Mouse (Mus musculus) subcutaneous adipose tissue, adult 2 months (tissue): ENCODE results near the gene Prrg2. TPM values are rescaled to one million over a fixed set of nuclear protein-coding genes. Genes with fewer than 3 reads are reported as not detected.

Experiments used
- polyA plus RNA-seq: library from polyadenylated mRNA; depleted of rRNA; stranded (reverse); fragments of >200 nt; gene quantifications from 2 replicates; pipeline ENCODE4 v1.2.3, GENCODE M21; 2012; ENCODE audit warnings: low replicate concordance; rRNA removed

The Prrg2 gene
- 73.3 and 99.8 TPM in 2 replicates for polyA plus RNA-seq

GRCm38 (mm10) chr7:45062239-45062835 lies at the start of gene Prrg2, which contains the start of gene Nosip:
Gene Prrg2 (minus strand): TSS chr7:45062677.
Gene Nosip (plus strand): TSS chr7:45062429.

GRCm38 (mm10) chr7:45103652-45104180 lies 41.2 kb upstream of the Prrg2 start, which contains the start of gene Fcgrt:
Gene Fcgrt (minus strand): TSS chr7:45103851.

GRCm38 (mm10) chr7:45092048-45092447 lies 29.6 kb upstream of the Prrg2 start, which contains the start of gene Rcn3:
Gene Rcn3 (minus strand): TSS chr7:45092221.

DNA sequence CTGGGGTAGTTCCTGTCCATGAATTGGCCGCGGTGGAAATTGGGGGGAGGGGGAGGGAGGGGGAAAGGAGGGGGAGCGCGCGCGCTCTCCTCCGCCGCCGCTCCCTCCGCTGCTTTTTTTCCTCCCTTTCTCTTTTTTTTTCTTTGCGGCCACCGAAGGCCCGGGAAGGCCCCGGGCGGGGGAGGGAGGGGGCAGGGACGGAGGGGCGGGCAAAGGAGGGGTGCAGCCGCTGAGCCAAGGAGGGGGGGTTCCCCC lies 9.7 kb downstream of the Prrg2 start, which contains the start of gene Prr12:
Gene Prr12 (minus strand): TSS at position 20 of the 255 bp plus-strand sequence.

GRCm38 (mm10) chr7:45017242-45018061 lies 45.0 kb downstream of the Prrg2 start, which contains the start of gene Rras:
Gene Rras (plus strand): TSS chr7:45017961.

GRCm38 (mm10) chr7:45015957-45016612 lies 46.4 kb downstream of the Prrg2 start, which contains the start of gene Scaf1:
Gene Scaf1 (minus strand): TSS chr7:45016363.

Other genes starting within 250 kb of the Prrg2 start
- gene Nup62, start 246.6 kb downstream of the Prrg2 start, polyA plus RNA-seq: 35.6 and 77.6 TPM in 2 replicates
- 3.9 and 4.0 TPM in 2 replicates for gene Il4i1, start 246.3 kb downstream of the Prrg2 start, polyA plus RNA-seq
- gene Atf5, start 246.0 kb downstream of the Prrg2 start, polyA plus RNA-seq: 211 and 305 TPM in 2 replicates
- 87.7 and 129 TPM in 2 replicates for gene Akt1s1, start 213.7 kb downstream of the Prrg2 start, polyA plus RNA-seq
- gene Tbc1d17, start 213.6 kb downstream of the Prrg2 start, polyA plus RNA-seq: 125 and 126 TPM in 2 replicates
- 45.1 and 47.8 TPM in 2 replicates for gene Pnkp, start 205.5 kb downstream of the Prrg2 start, polyA plus RNA-seq
- gene Ptov1, start 192.9 kb downstream of the Prrg2 start, polyA plus RNA-seq: 245 and 426 TPM in 2 replicates
- gene Med25, start 170.0 kb downstream of the Prrg2 start, polyA plus RNA-seq: 93.4 and 172 TPM in 2 replicates
- 48.5 and 82.0 TPM in 2 replicates for gene Fuz, start 166.6 kb downstream of the Prrg2 start, polyA plus RNA-seq
- 91.4 and 108 TPM in 2 replicates for gene Ap2a1, start 133.2 kb downstream of the Prrg2 start, polyA plus RNA-seq
- gene Tsks, start 119.5 kb downstream of the Prrg2 start, polyA plus RNA-seq: 0.21 and 0.22 TPM in 2 replicates
- gene Cpt1c, start 87.8 kb downstream of the Prrg2 start, polyA plus RNA-seq: 21.7 and 88.9 TPM in 2 replicates
- 148 and 347 TPM in 2 replicates for gene Prmt1, start 76.1 kb downstream of the Prrg2 start, polyA plus RNA-seq
- gene Irf3, start 65.0 kb downstream of the Prrg2 start, polyA plus RNA-seq: 111 and 156 TPM in 2 replicates
- gene Bcl2l12, start 64.0 kb downstream of the Prrg2 start, polyA plus RNA-seq: 30.2 and 45.2 TPM in 2 replicates
- gene Scaf1, start 46.3 kb downstream of the Prrg2 start, polyA plus RNA-seq: 67.6 and 79.5 TPM in 2 replicates
- 286 and 584 TPM in 2 replicates for gene Rras, start 44.7 kb downstream of the Prrg2 start, polyA plus RNA-seq
- 8.6 and 15.5 TPM in 2 replicates for gene Prr12, start 9.8 kb downstream of the Prrg2 start, polyA plus RNA-seq
- 68.3 and 84.1 TPM in 2 replicates for gene Nosip, start 248 bp downstream of the Prrg2 start, polyA plus RNA-seq
- 89.2 and 448 TPM in 2 replicates for gene Rcn3, start 29.5 kb upstream of the Prrg2 start, polyA plus RNA-seq
- 195 and 315 TPM in 2 replicates for gene Fcgrt, start 41.2 kb upstream of the Prrg2 start, polyA plus RNA-seq
- gene Rps11, start 61.8 kb upstream of the Prrg2 start, polyA plus RNA-seq: 294 and 506 TPM in 2 replicates
- 1,583 and 3,800 TPM in 2 replicates for gene Rpl13a, start 66.1 kb upstream of the Prrg2 start, polyA plus RNA-seq
- gene Gm45713, start 73.6 kb upstream of the Prrg2 start, polyA plus RNA-seq: 5.4 and 12.9 TPM in 2 replicates
- 62.3 and 91.9 TPM in 2 replicates for gene Flt3l, start 73.8 kb upstream of the Prrg2 start, polyA plus RNA-seq
- 64.1 and 64.9 TPM in 2 replicates for gene Pih1d1, start 91.6 kb upstream of the Prrg2 start, polyA plus RNA-seq
- 35.1 and 56.5 TPM in 2 replicates for gene Aldh16a1, start 91.9 kb upstream of the Prrg2 start, polyA plus RNA-seq
- gene Slc17a7, start 101.3 kb upstream of the Prrg2 start, polyA plus RNA-seq: 0.08 TPM in 1 of 2 replicates, not detected in the other
- not detected in 2 replicates for gene Gfy, start 116.9 kb upstream of the Prrg2 start, polyA plus RNA-seq
- gene Pth2, start 118.3 kb upstream of the Prrg2 start, polyA plus RNA-seq: not detected in 2 replicates
- 0.09 and 0.14 TPM in 2 replicates for gene Ccdc155, start 142.2 kb upstream of the Prrg2 start, polyA plus RNA-seq
- gene Dkkl1, start 149.5 kb upstream of the Prrg2 start, polyA plus RNA-seq: 0.17 and 0.73 TPM in 2 replicates
- 30.9 and 110 TPM in 2 replicates for gene Tead2, start 153.1 kb upstream of the Prrg2 start, polyA plus RNA-seq
- 37.7 and 42.8 TPM in 2 replicates for gene Cd37, start 176.4 kb upstream of the Prrg2 start, polyA plus RNA-seq
- not detected in 2 replicates for gene Slc6a16, start 178.4 kb upstream of the Prrg2 start, polyA plus RNA-seq
- 0.11 TPM in 1 of 2 replicates, not detected in the other for gene Slc6a21, start 214.8 kb upstream of the Prrg2 start, polyA plus RNA-seq